Mouse (Mus musculus): ENCODE measurements around the gene Speer1.
"Not testable (repeated sequence)": the region's sequence is repeated elsewhere in the genome, so short reads cannot be mapped to it uniquely, and the experiment has no call there.

The Speer1 gene

GRCm38 (mm10) chr5:11341216-11341615 lies at the start of gene Speer1:
Speer1 (plus strand) TSS chr5:11341516.
- not testable (repeated sequence) for DNase-seq (ENCODE audit: low spot score in 2 of 2)

Data from spleen, postnatal 36 days (tissue).